Mouse (Mus musculus): ENCODE measurements around the gene Naip2. TPM values are rescaled to one million over a fixed set of nuclear protein-coding genes. Genes with fewer than 3 reads are reported as not detected.

The Naip2 gene
- polyA plus RNA-seq, 1 experiment from 2014 or later, result 0.19 TPM

Other genes with a start within 250 kb of the Naip2 start
- 35.1 and 39.8 TPM in 2 replicates for gene Mccc2, start 186.5 kb downstream of the Naip2 start, polyA plus RNA-seq (2014; fragmentation: Nextera tagmentation; extraction: Ambion mirVana)
- 18.8 and 22.2 TPM in 2 replicates for gene Bdp1, start 98.0 kb downstream of the Naip2 start, polyA plus RNA-seq (2014; fragmentation: Nextera tagmentation; extraction: Ambion mirVana)
- gene Serf1, start 94.1 kb downstream of the Naip2 start, polyA plus RNA-seq (2014; fragmentation: Nextera tagmentation; extraction: Ambion mirVana), result 396 and 451 TPM in 2 replicates
- gene Smn1, start 77.2 kb downstream of the Naip2 start, polyA plus RNA-seq (2014; fragmentation: Nextera tagmentation; extraction: Ambion mirVana), result 47.8 and 48.5 TPM in 2 replicates
- 0.10 and 0.21 TPM in 2 replicates for gene Naip5, start 44.2 kb upstream of the Naip2 start, polyA plus RNA-seq (2014; fragmentation: Nextera tagmentation; extraction: Ambion mirVana)
- 0.15 TPM in 1 of 2 replicates, not detected in the other for gene Naip6, start 115.6 kb upstream of the Naip2 start, polyA plus RNA-seq (2014; fragmentation: Nextera tagmentation; extraction: Ambion mirVana)